Mouse (Mus musculus): ENCODE data around the gene B2m.

DNA sequence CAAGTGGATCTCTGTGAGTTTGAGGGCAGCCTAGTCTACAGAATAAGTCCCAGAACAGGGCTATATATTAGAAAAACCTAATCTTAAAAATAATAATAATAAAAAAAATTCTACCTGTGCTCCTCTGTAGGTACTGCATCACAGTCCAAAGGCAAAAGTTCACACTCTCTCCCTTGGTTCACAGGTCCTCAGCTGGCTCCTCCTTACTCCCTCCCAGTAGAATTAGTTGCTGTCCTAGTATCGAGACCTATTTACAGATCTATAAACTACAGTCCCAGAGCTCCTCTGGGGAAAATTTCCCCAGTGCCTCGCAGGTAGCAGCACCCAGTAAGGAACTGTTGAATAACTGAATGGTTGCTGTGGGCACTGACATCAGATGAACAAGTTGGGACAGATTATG lies 6.7 kb upstream of the B2m start:
- TF ChIP-seq CTCF (IDR thresholded peaks at IDR 0.05; ENCODE audit: low read depth), result no peak
- no peak for TF ChIP-seq EP300 (IDR thresholded peaks at IDR 0.05; ENCODE audit: low read depth)
